Mouse (Mus musculus) hindbrain, embryonic 11.5 days (tissue): ENCODE measurements at regions not wholly inside any gene's neighbourhood (a gene's known extent, or its start where the extent isn't known, plus 50 kb on each side); places are given as distances from the start of the nearest gene placed in this dataset.

Source experiments
- ATAC-seq: fragments of 200-750 bp; cut with Nextera tagmentation; 2 replicates; pipeline ENCODE4 v1.8.0; 2017; ENCODE audit warnings: mild to moderate bottlenecking, moderate TSS enrichment, moderate library complexity; ENCODE audit not compliant: low FRiP score
- DNase-seq: peaks from one replicate; pipeline ENCODE4 v3.0.0-alpha.2; 2015; ENCODE audit warnings: low spot score
- H3K27ac ChIP-seq: fragments of 300-500 bp; sonication (generic); 2 replicates; pipeline ENCODE4 v1.5.1; 2014; ENCODE audit warnings: mild to moderate bottlenecking, low read depth, low read length
- H3K27me3 ChIP-seq: fragments of 300-500 bp; sonication (generic); 2 replicates; pipeline ENCODE4 v1.6.1; 2014; ENCODE audit warnings: mild to moderate bottlenecking, low read length, moderate library complexity, mixed read lengths; ENCODE audit not compliant: control insufficient read depth, insufficient read depth
- H3K36me3 ChIP-seq: fragments of 300-500 bp; sonication (generic); 2 replicates; pipeline ENCODE4 v1.6.1; 2014; ENCODE audit warnings: mild to moderate bottlenecking, low read length, moderate library complexity, mixed read lengths; ENCODE audit not compliant: control insufficient read depth, insufficient read depth
- H3K4me1 ChIP-seq: fragments of 300-500 bp; sonication (generic); replicated peaks from 2 replicates; pipeline ENCODE4 v1.6.1; 2014; ENCODE audit warnings: low read length, mixed read lengths; ENCODE audit not compliant: control insufficient read depth, insufficient read depth
- H3K4me2 ChIP-seq: fragments of 300-500 bp; sonication (generic); replicated peaks from 2 replicates; pipeline ENCODE4 v1.6.1; 2014; ENCODE audit warnings: mild to moderate bottlenecking, low read depth, low read length
- H3K4me3 ChIP-seq: fragments of 300-500 bp; sonication (generic); 2 replicates; pipeline ENCODE4 v1.5.1; 2014; ENCODE audit warnings: low read depth, low read length
- H3K9ac ChIP-seq: fragments of 300-500 bp; sonication (generic); 2 replicates; pipeline ENCODE4 v1.6.1; 2014; ENCODE audit warnings: low read depth, low read length
- H3K9me3 ChIP-seq: fragments of 300-500 bp; sonication (generic); 2 replicates; pipeline ENCODE4 v1.6.1; 2016; ENCODE audit warnings: low read length; ENCODE audit not compliant: control insufficient read depth
- WGBS: fragments of 180-500 bp; shearing (Covaris S2); extraction: QIAGEN DNeasy Blood & Tissue Kit; methylation state at CpG from one replicate; pipeline ENCODE4 v1.1.7; 2014; 5-methylcytosine and 5-hydroxymethylcytosine counted together

- Histone ChIP-seq H3K27ac (no peak overlapping the region), H3K4me3 (no peak overlapping the region), H3K36me3 (no peaks in the 10 kb centered on the region), H3K4me2 (no peak overlapping the region), H3K9ac (no peak overlapping the region), H3K9me3 (no peaks in the 10 kb centered on the region), H3K4me1 (no peaks in the 10 kb centered on the region), H3K27me3 (no peaks in the 10 kb centered on the region)
- WGBS = 84% methylated on average over 4 of the region's 4 CpGs
- DNase-seq = no peak
- no peak for ATAC-seq
Measured at GRCm38 (mm10) chr10:117505529-117505928, 123.8 kb upstream of the Cpm start.

GRCm38 (mm10) chr10:117505057-117505456 is 124.2 kb upstream of the Cpm start:
- WGBS = 94% methylated on average over 3 of the region's 3 CpGs
- no peaks in the 10 kb centered on the region for H3K4me1 ChIP-seq
- no peaks in the 10 kb centered on the region for H3K36me3 ChIP-seq
- ATAC-seq = no peak
- no peaks in the 10 kb centered on the region for H3K9me3 ChIP-seq
- no peaks in the 10 kb centered on the region for H3K27me3 ChIP-seq
- H3K27ac ChIP-seq = no peak overlapping the region
- H3K4me2 ChIP-seq = no peak overlapping the region
- no peak overlapping the region for H3K9ac ChIP-seq
- H3K4me3 ChIP-seq = no peak overlapping the region
- DNase-seq = no peak

DNA sequence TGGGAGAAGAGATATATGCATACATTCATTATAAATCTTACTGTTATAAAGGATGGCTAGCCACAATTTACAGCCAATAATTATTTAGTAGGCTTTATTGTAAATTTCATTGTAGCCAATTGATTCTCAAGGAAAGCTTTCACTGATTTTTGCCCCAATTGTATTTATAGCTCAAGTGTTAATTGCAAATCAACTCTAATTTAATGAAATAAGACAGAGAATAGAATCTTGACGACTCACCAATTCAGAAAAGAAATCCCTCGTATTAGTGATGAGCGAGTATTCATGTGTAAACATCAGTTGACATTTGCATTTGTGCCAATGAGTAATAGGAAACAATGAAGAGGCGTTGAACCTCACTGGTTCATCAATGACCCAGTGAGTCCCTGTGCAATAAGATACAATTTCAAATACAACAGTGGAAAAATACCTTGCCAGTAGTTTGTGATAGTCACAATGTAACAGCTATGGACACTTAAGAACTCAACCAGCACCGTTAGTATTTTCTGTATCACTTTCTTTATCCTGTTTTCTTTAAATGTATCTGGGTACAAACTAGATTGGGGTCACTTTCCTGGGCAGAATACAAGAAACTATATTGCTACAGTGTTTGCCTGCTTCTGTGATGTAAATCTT is 124.6 kb upstream of the Cpsf6 start:
- ATAC-seq (no peak), DNase-seq (no peak)
- H3K4me3 ChIP-seq = no peak overlapping the region
- H3K36me3 ChIP-seq = no peaks in the 10 kb centered on the region
- no peak overlapping the region for H3K9ac ChIP-seq
- no peak overlapping the region for H3K27ac ChIP-seq
- H3K4me2 ChIP-seq = no peak overlapping the region
- H3K27me3 ChIP-seq = no peaks in the 10 kb centered on the region
- WGBS = 73% methylated on average over 5 of the region's 5 CpGs
- H3K4me1 ChIP-seq = no peaks in the 10 kb centered on the region
- H3K9me3 ChIP-seq = no peaks in the 10 kb centered on the region

GRCm38 (mm10) chr10:117503222-117504184 is 123.7 kb upstream of the Cpsf6 start:
- no peaks in the 10 kb centered on the region for H3K27me3 ChIP-seq
- no peak for DNase-seq
- H3K36me3 ChIP-seq = no peaks in the 10 kb centered on the region
- H3K9ac ChIP-seq = no peak overlapping the region
- H3K4me1 ChIP-seq = no peaks in the 10 kb centered on the region
- no peak overlapping the region for H3K27ac ChIP-seq
- H3K4me2 ChIP-seq = no peak overlapping the region
- 82% methylated on average over 22 of the region's 22 CpGs for WGBS
- ATAC-seq = no peak
- no peaks in the 10 kb centered on the region for H3K9me3 ChIP-seq
- H3K4me3 ChIP-seq = no peak overlapping the region

DNA sequence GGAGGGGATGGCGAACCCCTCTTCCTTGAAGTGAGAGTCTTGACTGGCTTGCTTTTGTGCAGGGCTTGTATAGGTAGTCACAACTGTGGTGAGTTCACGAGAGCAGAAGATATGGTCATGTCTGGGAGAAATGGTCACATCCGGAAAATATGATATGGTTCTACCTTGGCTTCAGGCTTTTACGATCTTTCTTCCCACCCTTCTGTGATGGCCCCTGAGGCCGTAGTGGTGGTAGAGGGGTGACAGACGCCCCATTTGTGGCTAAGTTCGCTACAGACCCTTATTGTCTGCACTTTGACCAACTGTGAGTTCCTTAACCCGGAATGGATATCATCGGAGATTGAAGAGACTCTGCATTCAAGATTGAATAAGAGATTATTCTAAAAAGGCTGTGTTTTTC is 122.9 kb upstream of the Cpsf6 start:
- WGBS = 89% methylated on average over 9 of the region's 9 CpGs
- ATAC-seq = no peak
- no peaks in the 10 kb centered on the region for H3K36me3 ChIP-seq

DNA sequence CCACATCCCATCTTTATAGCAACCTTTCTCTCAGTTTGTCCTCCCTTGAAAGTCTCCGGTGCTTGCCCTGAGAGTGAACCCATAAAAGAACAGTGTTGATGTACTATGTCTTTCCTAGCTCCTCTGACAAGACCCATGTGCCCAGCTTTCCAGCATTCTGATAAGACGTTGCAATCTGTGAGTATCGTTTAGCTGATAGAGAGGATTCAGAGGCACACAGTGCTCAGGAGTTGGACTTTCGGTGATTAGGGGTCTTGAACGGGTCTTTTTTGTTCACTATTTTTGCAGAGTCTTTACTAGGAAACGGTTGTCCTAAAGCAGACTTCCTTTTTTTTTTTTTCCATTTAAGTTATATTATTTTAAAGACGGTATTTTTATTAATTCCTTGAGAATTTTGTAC is 122.3 kb upstream of the Cpsf6 start:
- H3K27ac ChIP-seq = no peak overlapping the region
- no peak overlapping the region for H3K4me2 ChIP-seq
- H3K9ac ChIP-seq = no peak overlapping the region
- H3K4me1 ChIP-seq = no peaks in the 10 kb centered on the region
- DNase-seq (no peak), ATAC-seq (no peak)
- H3K4me3 ChIP-seq = no peak overlapping the region
- no peaks in the 10 kb centered on the region for H3K9me3 ChIP-seq
- no peaks in the 10 kb centered on the region for H3K27me3 ChIP-seq
- WGBS = 92% methylated on average over 7 of the region's 7 CpGs
- no peaks in the 10 kb centered on the region for H3K36me3 ChIP-seq

More for the DNA sequence above, 122.9 kb upstream of the Cpsf6 start:
- Histone ChIP-seq H3K4me3 (no peak overlapping the region), H3K27me3 (no peaks in the 10 kb centered on the region), H3K4me1 (no peaks in the 10 kb centered on the region), H3K9ac (no peak overlapping the region), H3K4me2 (no peak overlapping the region), H3K27ac (no peak overlapping the region), H3K9me3 (no peaks in the 10 kb centered on the region)
- no peak for DNase-seq

DNA sequence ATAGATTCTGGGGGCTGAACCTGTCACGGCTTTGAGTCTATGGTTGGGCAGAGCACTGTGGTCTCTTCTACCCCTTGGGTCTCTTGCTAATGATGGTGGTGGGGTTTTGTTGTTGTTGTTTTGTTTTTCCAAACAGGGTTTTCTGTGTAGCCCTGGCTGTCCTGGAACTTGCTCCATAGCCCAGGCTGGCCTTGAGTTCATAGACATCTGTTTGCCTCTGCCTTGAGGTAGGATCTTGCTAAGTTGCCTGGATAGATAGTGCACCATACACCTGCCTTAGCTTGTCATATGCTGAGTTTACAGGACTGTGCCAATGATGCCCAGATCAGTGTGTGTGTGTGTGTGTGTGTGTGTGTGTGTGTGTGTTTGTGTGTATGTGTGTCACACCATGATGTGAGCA is 121.6 kb upstream of the Cpsf6 start:
- H3K27me3 ChIP-seq = no peaks in the 10 kb centered on the region
- H3K36me3 ChIP-seq = no peaks in the 10 kb centered on the region
- no peak overlapping the region for H3K9ac ChIP-seq
- no peaks in the 10 kb centered on the region for H3K9me3 ChIP-seq
- no peak for ATAC-seq
- H3K4me3 ChIP-seq = no peak overlapping the region
- H3K4me2 ChIP-seq = no peak overlapping the region
- H3K27ac ChIP-seq = no peak overlapping the region
- WGBS = 92% methylated on average over 1 of the region's 1 CpGs
- DNase-seq = no peak
- H3K4me1 ChIP-seq = no peaks in the 10 kb centered on the region

GRCm38 (mm10) chr10:117500457-117501108 is 120.8 kb upstream of the Cpsf6 start:
- H3K9ac ChIP-seq = no peak overlapping the region
- H3K4me1 ChIP-seq = no peaks in the 10 kb centered on the region
- no peak overlapping the region for H3K4me3 ChIP-seq
- no peak overlapping the region for H3K4me2 ChIP-seq
- no peak for ATAC-seq
- no peak for DNase-seq
- H3K36me3 ChIP-seq = no peaks in the 10 kb centered on the region
- WGBS = 83% methylated on average over 5 of the region's 5 CpGs
- H3K27me3 ChIP-seq = no peaks in the 10 kb centered on the region
- no peaks in the 10 kb centered on the region for H3K9me3 ChIP-seq
- no peak overlapping the region for H3K27ac ChIP-seq
